In the genomic region with DNA sequence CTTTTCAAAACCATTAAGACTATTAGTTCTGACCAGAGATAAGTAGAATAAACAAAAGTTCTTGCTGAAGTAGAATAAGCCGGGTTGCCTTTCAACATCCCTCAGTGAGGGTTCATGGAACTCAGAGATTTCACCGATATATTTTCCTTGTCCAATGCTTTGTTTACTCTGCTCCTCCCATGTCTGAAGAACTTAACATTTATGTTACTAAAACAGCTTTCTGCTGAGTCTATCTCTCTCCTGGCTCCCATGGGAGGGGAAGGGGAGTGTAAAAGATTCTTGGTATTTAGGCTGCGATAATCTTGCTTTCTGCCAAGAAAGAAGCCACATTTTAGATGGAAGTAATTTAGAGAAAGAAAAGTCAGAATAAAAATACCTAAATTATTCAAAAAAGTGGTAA, we compare ENCODE assay signal across 24 mouse cellular contexts.
DNase-seq lines count a peak whose midpoint lies in the region; ATAC-seq and TF ChIP-seq lines count a peak whose summit lies in the region.
"Had no signal": no experiment of that assay in that cellular context is flagged by ENCODE, and none has a peak within 500 bp of the region (broad histone marks: within the 10 kb centered on the region; RNA-seq: fewer than 3 reads in every experiment).

No protein-coding gene starts in this region.

- no peak for TF ChIP-seq CTCF in forebrain, postnatal 0 days (IDR thresholded peaks at IDR 0.05; ENCODE audit: low read depth)
- TF ChIP-seq CTCF in brain, embryonic 14.5 days (IDR thresholded peaks at IDR 0.05; ENCODE audit: borderline replicate concordance, extremely low read depth, insufficient read depth, insufficient read length), result no peak

- no peak overlapping the region for H3K4me2 ChIP-seq in forebrain, postnatal 0 days (ENCODE audit: low read depth)
- no peak overlapping the region for H3K4me2 ChIP-seq in forebrain, embryonic 14.5 days (ENCODE audit: low read length)
- no peak overlapping the region for H3K4me2 ChIP-seq in kidney, embryonic 16.5 days (replicated peaks; ENCODE audit: low read depth, low read length)
- H3K4me2 ChIP-seq in kidney, embryonic 14.5 days (replicated peaks; ENCODE audit: low read depth, low read length), result no peak overlapping the region
- no peak overlapping the region for H3K4me2 ChIP-seq in lung, embryonic 15.5 days
- H3K4me2 ChIP-seq: embryonic facial prominence, embryonic 15.5 days; forebrain, embryonic 15.5 days; heart, embryonic 11.5 days; hindbrain, embryonic 12.5 days; hindbrain, embryonic 15.5 days had no signal

- no peaks in the 10 kb centered on the region for H3K27me3 ChIP-seq in forebrain, postnatal 0 days (ENCODE audit: insufficient read depth, low read length)
- no peaks in the 10 kb centered on the region for H3K27me3 ChIP-seq in forebrain, embryonic 14.5 days (replicated peaks; ENCODE audit: control insufficient read depth, insufficient read depth, low read length)
- no peaks in the 10 kb centered on the region for H3K27me3 ChIP-seq in kidney, embryonic 16.5 days (ENCODE audit: insufficient read depth, low read length)
- H3K27me3 ChIP-seq in kidney, embryonic 14.5 days (ENCODE audit: control insufficient read depth, insufficient read depth, low read length), result no peaks in the 10 kb centered on the region
- H3K27me3 ChIP-seq in lung, embryonic 15.5 days, result no peaks in the 10 kb centered on the region
- H3K27me3 ChIP-seq: CH12.LX; embryonic facial prominence, embryonic 15.5 days; forebrain, embryonic 15.5 days; hindbrain, embryonic 12.5 days; hindbrain, embryonic 15.5 days had no signal

- H3K9ac ChIP-seq in forebrain, postnatal 0 days, result no peak overlapping the region
- no peak overlapping the region for H3K9ac ChIP-seq in forebrain, embryonic 14.5 days (ENCODE audit: low read length)
- H3K9ac ChIP-seq in kidney, embryonic 16.5 days (replicated peaks; ENCODE audit: low read length), result no peak overlapping the region
- no peak overlapping the region for H3K9ac ChIP-seq in kidney, embryonic 14.5 days (ENCODE audit: low read depth, low read length)
- no peak overlapping the region for H3K9ac ChIP-seq in lung, embryonic 15.5 days
- H3K9ac ChIP-seq: embryonic facial prominence, embryonic 15.5 days; forebrain, embryonic 15.5 days; hindbrain, embryonic 12.5 days; hindbrain, embryonic 15.5 days had no signal

- peak; percentile 20 for DNase-seq in forebrain, postnatal 0 days
- DNase-seq in forebrain, embryonic 14.5 days (ENCODE audit: low spot score), result no peak
- no peak for DNase-seq in lung, postnatal 25 days (ENCODE audit: low spot score)
- peak; percentile 3 for DNase-seq in brain, embryonic 14.5 days (ENCODE audit: low read depth)
- DNase-seq: adrenal gland, postnatal 10 days; B cell, adult 2 months; cerebellum, adult 11-12 months; cerebellum, adult 8-10 months; cerebellum, postnatal 10 days; cerebellum, postnatal 36 days; embryo, embryonic 11 days; gastrocnemius, postnatal 10 days; gastrocnemius, postnatal 36 days had no signal

- WGBS in forebrain, postnatal 0 days, result 73% methylated on average over 3 of the region's 3 CpGs
- 86% methylated on average over 3 of the region's 3 CpGs for WGBS in forebrain, embryonic 14.5 days
- 36% methylated on average over 3 of the region's 3 CpGs for WGBS in kidney, embryonic 16.5 days
- 46% methylated on average over 3 of the region's 3 CpGs for WGBS in kidney, embryonic 14.5 days
- WGBS in lung, embryonic 15.5 days, result 7% methylated on average over 3 of the region's 3 CpGs

- no peaks in the 10 kb centered on the region for H3K9me3 ChIP-seq in forebrain, postnatal 0 days (ENCODE audit: low read length)
- no peaks in the 10 kb centered on the region for H3K9me3 ChIP-seq in forebrain, embryonic 14.5 days (replicated peaks; ENCODE audit: control insufficient read depth, low read length)
- no peaks in the 10 kb centered on the region for H3K9me3 ChIP-seq in kidney, embryonic 16.5 days (ENCODE audit: low read length)
- H3K9me3 ChIP-seq in kidney, embryonic 14.5 days (ENCODE audit: control insufficient read depth, low read length), result no peaks in the 10 kb centered on the region
- no peaks in the 10 kb centered on the region for H3K9me3 ChIP-seq in lung, embryonic 15.5 days
- H3K9me3 ChIP-seq: embryonic facial prominence, embryonic 15.5 days; forebrain, embryonic 15.5 days; G1E; hindbrain, embryonic 12.5 days; hindbrain, embryonic 15.5 days had no signal

- no peak overlapping the region for H3K27ac ChIP-seq in forebrain, postnatal 0 days (ENCODE audit: low read depth, low read length)
- no peak overlapping the region for H3K27ac ChIP-seq in forebrain, embryonic 14.5 days (ENCODE audit: low read depth, low read length)
- H3K27ac ChIP-seq in kidney, embryonic 16.5 days (ENCODE audit: low read length), result no peak overlapping the region
- no peak overlapping the region for H3K27ac ChIP-seq in kidney, embryonic 14.5 days (ENCODE audit: low read depth, low read length)
- no peak overlapping the region for H3K27ac ChIP-seq in lung, embryonic 15.5 days
- H3K27ac ChIP-seq: embryonic facial prominence, embryonic 15.5 days; forebrain, embryonic 15.5 days; hindbrain, embryonic 12.5 days; hindbrain, embryonic 15.5 days had no signal

- no peaks in the 10 kb centered on the region for H3K36me3 ChIP-seq in forebrain, postnatal 0 days (ENCODE audit: insufficient read depth)
- H3K36me3 ChIP-seq in forebrain, embryonic 14.5 days (ENCODE audit: control insufficient read depth, insufficient read depth, low read length), result no peaks in the 10 kb centered on the region
- no peaks in the 10 kb centered on the region for H3K36me3 ChIP-seq in kidney, embryonic 16.5 days (ENCODE audit: insufficient read depth, low read length)
- no peaks in the 10 kb centered on the region for H3K36me3 ChIP-seq in kidney, embryonic 14.5 days (ENCODE audit: control insufficient read depth, insufficient read depth, low read length)
- no peaks in the 10 kb centered on the region for H3K36me3 ChIP-seq in lung, embryonic 15.5 days
- H3K36me3 ChIP-seq: embryonic facial prominence, embryonic 15.5 days; forebrain, embryonic 15.5 days; G1E; hindbrain, embryonic 12.5 days; hindbrain, embryonic 15.5 days had no signal

- TF ChIP-seq POLR2A in brain, embryonic 14.5 days (IDR thresholded peaks at IDR 0.05; ENCODE audit: borderline replicate concordance, extremely low read depth, insufficient read depth, insufficient read length, poor library complexity, severe bottlenecking), result no peak

- no peaks in the 10 kb centered on the region for H3K4me1 ChIP-seq in forebrain, postnatal 0 days (ENCODE audit: insufficient read depth)
- no peaks in the 10 kb centered on the region for H3K4me1 ChIP-seq in forebrain, embryonic 14.5 days (ENCODE audit: control insufficient read depth, insufficient read depth, low read length)
- no peaks in the 10 kb centered on the region for H3K4me1 ChIP-seq in kidney, embryonic 16.5 days (ENCODE audit: insufficient read depth, low read length)
- no peaks in the 10 kb centered on the region for H3K4me1 ChIP-seq in kidney, embryonic 14.5 days (ENCODE audit: control insufficient read depth, insufficient read depth, low read length)
- 0 out of 2 replicates have a peak, but pooled peaks cover 11% of the 10 kb centered on the region for H3K4me1 ChIP-seq in lung, embryonic 15.5 days
- H3K4me1 ChIP-seq: embryonic facial prominence, embryonic 15.5 days; hindbrain, embryonic 12.5 days; hindbrain, embryonic 15.5 days had no signal

- peak; percentile 61 for ATAC-seq in forebrain, postnatal 0 days
- ATAC-seq in forebrain, embryonic 14.5 days, result no peak
- ATAC-seq in kidney, embryonic 16.5 days (ENCODE audit: low FRiP score, low TSS enrichment), result peak; percentile 42; the same call in 1 of the 2 replicates
- ATAC-seq in kidney, embryonic 14.5 days (ENCODE audit: low FRiP score, low TSS enrichment), result no peak; the same call in 1 of the 2 replicates
- ATAC-seq in lung, embryonic 15.5 days (ENCODE audit: borderline replicate concordance, extremely low read depth, low FRiP score, low TSS enrichment), result peak; percentile 65; the same call in 1 of the 2 replicates
- ATAC-seq: Patski had no signal

- H3K4me3 ChIP-seq in forebrain, postnatal 0 days (ENCODE audit: low read depth, low read length), result no peak overlapping the region
- no peak overlapping the region for H3K4me3 ChIP-seq in forebrain, embryonic 14.5 days (ENCODE audit: low read depth, low read length)
- no peak overlapping the region for H3K4me3 ChIP-seq in kidney, embryonic 16.5 days (ENCODE audit: low read length)
- no peak overlapping the region for H3K4me3 ChIP-seq in kidney, embryonic 14.5 days (ENCODE audit: low read length)
- no peak overlapping the region for H3K4me3 ChIP-seq in lung, embryonic 15.5 days
- H3K4me3 ChIP-seq: embryonic facial prominence, embryonic 15.5 days; forebrain, embryonic 15.5 days; hindbrain, embryonic 12.5 days; hindbrain, embryonic 15.5 days had no signal

Comparison
In these comparisons a context has a peak if more than half of its experiments do, and no peak if none do; other contexts are left out.
1. ATAC-seq: peak in forebrain, postnatal 0 days (single experiment), kidney, embryonic 16.5 days (single experiment) and lung, embryonic 15.5 days (single experiment); none in forebrain, embryonic 14.5 days (single experiment) and kidney, embryonic 14.5 days (single experiment).
2. DNase-seq: peak in forebrain, postnatal 0 days (single experiment) and brain, embryonic 14.5 days (single experiment); none in forebrain, embryonic 14.5 days (single experiment) and lung, postnatal 25 days (single experiment).